Mouse (Mus musculus): Measurements from ENCODE around the gene Csnk1g1.

The Csnk1g1 gene

DNA sequence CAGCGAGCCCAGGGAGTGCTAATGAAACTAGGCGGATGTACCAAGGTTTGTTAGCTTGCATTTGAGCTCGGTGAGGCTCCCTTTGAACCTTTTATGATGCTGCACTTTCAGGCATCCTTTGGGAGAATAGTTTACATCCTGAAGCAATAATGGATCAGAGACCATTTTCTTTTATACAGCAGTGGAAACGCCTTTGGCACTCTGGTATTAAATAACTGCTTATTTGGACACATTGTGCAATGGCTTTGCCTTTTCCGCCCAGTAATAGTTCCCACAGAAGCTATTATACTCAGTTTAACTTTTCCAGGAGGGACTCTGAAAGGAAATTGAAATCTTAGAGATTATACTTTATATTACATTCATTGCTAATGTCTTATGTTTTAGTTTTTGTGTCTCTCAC is 90.2 kb downstream of the Csnk1g1 start:
- DNase-seq (ENCODE audit: low spot score) = no peak

DNA sequence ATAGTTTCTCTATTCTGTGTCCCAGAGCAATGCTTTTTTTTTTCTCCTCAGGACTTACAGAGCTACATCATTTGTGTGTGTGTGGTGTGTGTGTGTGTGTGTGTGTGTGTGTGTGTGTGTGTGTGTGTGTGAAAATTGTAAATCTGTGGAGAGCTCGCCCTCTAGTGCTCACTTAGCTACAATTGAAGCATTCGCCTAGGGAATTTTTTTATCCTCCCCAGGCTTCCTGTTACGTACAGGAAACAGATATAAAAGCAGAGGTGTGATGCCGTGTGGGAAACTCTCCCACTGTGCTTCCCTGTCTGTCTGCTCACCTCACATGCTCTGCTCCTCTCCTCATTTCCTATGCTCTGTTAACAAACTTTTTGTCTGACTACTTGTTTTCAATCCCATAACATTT is 95.7 kb downstream of the Csnk1g1 start:
- peak; percentile 57 for DNase-seq (ENCODE audit: low spot score)

DNA sequence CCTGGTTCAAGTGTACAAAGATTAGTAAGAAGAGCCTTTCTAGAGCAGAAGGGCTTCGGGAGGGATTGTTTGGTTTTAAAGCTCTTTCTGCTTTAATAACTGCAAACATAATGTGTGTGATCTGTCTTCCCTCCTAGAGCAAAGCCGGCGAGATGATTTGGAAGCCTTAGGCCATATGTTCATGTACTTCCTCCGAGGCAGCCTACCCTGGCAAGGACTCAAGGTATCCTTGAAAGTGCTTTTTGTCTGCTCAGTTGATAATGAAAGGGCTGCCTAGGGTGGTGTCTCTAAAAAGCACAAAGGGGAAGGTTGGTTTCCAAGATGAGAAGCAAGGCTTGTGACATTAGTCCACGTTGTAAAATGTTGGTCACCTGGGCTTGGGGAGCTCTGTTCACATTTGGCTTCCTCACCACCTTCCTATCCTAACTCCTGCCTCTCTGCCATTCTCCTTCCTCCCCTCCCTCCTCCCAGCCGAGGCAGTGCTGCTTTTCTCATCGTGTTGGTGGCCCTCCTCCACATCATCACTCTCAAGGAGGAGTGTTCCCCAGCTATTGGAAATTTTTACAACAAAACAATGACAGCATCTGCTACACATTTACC is 99.0 kb downstream of the Csnk1g1 start:
- DNase-seq (ENCODE audit: low spot score) = peak; percentile 41

DNA sequence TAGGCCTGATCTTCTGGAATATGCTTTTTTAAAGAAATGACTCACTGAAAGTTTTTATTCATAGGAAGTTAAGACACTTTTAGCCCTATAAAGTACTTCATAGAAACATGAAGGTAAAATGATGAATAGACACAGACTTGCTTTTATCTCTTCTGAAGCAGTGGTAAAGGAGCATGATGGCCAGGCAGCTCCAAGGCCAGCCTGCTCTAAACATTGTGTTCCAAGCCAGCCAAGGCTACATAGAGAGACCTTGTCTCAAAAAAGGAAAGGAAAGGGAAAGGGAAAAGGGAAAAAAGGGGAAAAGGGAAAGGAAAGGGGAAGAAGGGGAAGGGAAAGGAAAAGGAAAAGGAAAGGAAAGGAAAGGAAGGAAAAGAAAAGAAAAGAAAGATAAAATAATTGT is 111.9 kb downstream of the Csnk1g1 start:
- no peak for DNase-seq (ENCODE audit: low spot score)

DNA sequence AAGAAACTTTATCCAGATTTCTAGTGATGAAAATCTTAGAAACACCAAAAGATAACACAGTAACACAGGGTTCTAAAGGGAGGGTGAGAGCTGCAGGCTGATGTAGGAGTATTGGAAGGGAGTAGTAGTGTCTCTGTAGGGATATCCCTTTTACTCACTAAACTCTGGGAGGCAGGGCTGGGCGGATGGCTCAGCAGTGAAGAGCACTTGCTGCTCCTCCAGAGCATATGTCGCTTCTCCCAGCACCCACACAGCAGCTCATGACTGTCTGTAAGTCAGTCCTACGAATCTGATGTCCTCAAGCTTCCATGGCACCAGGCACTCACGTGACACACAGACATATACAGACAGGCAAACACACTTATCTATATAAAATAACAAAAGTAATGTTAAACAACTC is 129.4 kb downstream of the Csnk1g1 start:
- no peak for DNase-seq (ENCODE audit: low spot score)

DNA sequence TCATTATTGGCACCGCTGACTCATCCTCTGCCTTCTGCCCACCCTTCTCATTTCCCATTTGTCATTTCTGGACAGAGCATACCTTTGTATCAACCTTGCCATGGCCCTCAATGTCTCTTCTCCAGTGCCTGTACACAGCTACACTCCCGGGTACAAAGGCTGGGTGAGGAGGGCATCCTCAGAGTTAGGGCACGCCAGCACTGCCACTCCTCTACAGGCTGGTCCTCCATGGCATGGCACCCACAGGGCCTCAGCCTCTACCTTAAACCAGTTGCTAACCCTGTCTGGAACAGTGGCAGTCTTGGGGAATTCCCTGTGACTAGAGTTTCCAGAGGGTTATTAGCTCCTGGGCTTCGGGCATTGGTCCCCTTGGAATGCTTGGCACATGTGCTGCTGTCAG is 129.9 kb downstream of the Csnk1g1 start:
- no peak for DNase-seq (ENCODE audit: low spot score)

DNA sequence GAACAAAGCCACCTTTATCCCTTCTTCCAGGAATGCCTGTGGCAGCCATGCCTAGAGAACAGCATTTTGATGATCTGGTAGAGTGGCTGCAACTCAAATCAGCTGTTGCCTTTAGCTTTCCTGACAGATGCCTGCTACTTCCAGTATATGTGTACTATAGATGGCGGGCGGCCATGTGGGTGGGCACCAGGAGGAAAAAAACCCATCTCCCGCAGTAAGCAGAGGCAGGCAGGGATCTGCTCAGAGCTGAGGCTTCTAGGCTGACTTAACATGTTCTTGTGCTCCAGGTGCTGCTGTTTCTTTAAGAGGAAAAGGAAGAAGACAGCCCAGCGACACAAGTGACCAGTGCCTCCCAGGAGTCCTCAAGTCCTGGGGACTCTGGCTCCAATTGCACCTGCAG is 130.6 kb downstream of the Csnk1g1 start:
- no peak for DNase-seq (ENCODE audit: low spot score)

DNA sequence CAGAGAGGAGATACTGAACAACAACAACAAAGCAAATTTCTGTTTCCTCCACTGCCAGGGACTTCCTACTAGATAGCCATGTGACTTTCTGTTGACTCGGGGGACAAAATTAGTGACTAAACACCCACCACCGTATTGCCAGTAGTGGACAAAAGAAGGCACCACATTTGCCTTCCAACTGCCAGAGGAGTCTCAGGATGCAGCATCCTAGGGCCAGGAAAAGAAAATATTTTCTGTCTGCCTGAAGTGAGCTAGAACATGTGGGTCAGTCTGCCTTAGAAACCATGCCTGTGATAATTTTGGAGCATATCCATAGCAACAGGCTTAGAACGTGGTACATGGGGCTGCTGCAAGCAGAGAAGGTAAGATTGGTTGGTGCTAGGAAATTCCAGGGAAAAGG is 132.1 kb downstream of the Csnk1g1 start:
- DNase-seq (ENCODE audit: low spot score) = peak; percentile 30

DNA sequence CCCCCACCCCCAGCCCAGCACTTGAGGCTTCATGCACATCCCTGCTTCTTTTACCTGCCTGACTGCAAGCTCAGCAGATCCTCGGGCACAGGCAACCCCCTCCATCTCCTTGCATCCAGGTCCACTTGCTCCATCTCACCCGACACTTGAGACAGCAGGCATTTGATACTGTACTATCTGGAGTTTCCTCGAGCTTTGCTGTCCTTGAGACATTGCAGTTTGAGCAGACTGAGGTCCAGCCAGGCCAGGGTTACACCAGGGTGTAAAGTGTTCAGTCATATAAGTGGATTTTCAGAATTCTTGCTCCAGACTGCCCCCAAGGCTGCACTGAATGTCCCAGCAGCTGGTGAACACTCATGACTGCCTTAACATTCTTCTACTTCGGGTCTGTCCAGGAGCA is 133.6 kb downstream of the Csnk1g1 start:
- no peak for DNase-seq (ENCODE audit: low spot score)

DNA sequence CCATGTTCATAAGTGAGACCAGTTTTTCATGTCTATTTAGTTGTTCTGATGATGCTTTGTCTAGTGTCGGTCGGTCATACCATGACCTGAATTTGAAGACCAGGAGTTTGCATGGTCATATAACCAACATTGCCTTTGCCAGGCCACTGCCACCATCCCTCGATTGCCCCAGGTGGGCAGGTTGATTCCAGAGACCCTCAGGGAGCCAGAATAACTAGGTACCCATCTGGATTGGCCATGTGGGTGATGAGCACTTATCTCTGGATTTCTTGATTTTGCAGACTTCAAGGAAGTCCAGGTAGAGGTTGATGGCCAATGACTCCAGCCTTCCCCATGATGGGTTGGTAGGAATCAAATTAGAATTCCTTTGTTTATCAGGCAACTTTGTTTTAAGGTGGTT is 134.5 kb downstream of the Csnk1g1 start:
- no peak for DNase-seq (ENCODE audit: low spot score)

DNA sequence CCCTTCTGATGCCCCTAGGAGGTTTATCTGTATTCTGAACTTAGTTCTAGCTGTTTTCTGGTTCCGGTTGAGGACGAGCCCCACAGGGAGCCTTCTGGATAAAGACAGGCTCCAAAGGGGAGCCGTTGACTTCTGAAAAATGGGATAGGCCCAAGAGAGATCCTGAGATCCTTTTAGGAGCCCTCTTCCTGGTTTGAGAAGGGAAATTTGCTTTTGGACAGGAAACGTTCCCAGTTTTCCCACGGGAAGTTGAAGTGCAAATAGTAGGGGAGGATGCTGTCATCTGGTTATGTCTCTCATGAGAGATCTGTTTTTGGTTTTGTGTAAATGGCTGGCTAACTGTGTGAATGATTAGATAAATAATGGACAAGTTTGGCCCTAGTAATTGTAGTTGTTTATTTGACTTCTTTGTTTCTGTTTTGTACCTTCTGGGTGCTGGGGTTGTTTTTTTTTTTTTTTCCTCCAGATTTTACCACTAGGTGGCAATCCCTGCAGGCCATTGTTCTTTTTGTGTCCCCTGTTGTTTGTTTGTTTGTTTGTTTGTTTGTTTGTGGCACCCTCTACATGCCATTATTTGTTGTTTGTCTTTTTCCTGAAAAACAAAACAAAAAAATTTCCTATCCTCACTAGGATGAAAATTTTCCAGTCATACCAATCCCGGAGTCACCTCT is 141.3 kb downstream of the Csnk1g1 start:
- no peak for DNase-seq (ENCODE audit: low spot score)

DNA sequence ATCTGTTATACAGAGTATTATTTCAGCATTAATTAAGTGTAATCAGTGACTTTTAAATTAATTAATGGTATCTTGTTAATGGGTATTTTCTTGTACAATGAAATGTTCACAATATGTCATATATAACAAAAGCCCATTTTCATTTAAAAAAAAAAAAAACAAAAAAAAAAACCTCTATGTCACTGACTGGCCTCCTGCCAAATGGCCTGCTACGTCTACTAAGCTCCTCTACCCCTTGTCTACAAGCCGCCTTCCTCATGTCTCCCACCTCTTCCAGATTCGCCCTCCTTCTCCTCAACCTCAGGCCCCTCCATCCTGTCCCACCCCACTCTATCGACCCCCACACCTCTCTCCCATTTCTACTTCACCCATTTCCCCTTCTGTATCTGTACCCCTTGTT is 142.8 kb downstream of the Csnk1g1 start:
- DNase-seq (ENCODE audit: low spot score) = no peak

DNA sequence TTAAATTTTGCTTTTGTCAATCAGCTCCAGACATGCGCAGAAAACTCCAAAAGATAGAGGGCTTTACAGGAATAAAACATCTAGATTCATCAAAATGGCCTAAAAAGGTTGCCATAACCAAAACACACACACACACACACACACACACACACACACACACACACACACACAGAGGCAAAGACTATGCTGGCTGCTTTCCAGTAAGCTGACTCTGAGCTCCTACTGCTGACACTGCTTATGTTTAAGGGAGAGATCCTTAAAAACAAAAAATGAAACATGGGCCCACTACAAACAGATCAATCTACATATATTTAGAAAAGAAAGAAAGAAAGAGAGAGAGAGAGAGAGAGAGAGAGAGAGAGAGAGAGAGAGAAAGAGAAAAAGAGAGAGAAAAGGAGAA is 144.0 kb downstream of the Csnk1g1 start:
- no peak for DNase-seq (ENCODE audit: low spot score)

DNA sequence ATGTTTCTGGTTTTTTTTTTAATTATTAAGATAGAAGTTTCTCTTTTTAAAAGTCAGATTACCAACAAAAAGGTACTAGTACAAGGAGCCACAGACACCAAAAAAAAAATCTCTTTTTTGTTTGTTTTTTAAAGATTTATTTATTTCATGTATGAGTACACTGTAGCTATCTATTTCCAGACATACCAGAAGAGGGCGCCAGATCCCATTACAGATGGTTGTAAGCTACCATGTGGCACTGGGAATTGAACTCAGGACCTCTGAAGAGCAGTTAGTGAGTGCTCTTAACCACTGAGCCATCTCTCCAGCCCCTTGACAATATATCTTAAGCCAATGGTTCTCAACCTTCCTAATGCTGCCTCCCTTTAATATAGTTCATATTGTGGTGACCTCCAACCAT is 144.9 kb downstream of the Csnk1g1 start:
- DNase-seq (ENCODE audit: low spot score) = no peak

DNA sequence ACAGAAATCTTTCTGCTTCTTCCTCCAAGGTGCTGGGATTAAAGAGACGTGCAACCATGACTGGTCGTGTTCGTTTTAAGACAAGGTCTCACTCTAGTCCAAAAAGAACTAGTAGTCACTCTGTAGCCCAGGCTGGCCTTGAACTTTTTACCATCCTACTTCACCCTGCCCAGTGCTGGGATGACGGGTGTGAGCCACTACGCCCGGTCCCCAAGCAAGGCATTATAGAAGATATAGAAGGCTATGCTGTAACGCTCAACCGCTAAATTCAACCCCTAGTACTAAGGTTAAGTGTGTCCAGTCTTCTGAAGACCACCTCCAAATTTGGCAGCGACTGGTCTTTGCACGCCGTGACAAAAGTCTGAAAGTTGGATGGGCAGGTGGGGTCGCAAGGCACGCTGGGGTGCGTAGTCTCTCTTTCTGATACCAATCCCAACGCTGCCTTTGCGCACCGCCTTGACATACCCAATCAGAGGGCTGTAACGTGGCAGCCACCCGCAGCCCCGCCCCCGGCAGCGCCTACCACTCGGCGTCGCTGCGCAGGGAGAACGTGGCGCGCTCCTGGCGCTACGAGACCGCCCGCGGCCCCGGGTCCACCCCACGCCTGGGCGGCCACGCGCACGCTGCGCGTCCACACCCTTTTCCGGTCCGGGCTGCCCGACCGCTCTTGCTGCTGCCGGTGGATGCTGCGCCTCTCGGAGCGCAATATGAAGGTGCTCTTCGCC is 151.0 kb downstream of the Csnk1g1 start, which contains the start of gene Ppib:
Ppib (plus strand) TSS at position 640 of the 725 bp plus-strand sequence.
- peak; percentile 97 for DNase-seq (ENCODE audit: low spot score)

DNA sequence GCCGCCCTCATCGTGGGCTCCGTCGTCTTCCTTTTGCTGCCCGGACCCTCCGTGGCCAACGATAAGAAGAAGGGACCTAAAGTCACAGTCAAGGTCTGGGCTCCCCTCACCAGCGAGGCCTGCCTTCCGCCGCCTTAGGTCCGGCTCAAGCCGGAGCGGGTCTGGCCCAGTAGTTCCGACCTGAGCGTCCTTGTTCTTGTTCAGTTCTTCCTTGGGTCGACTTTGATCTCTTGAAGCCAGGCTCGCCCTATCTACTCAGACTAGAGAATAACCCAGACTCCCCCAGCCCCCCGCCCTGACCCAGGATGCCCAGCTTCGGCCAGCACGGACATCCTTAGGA is 151.6 kb downstream of the Csnk1g1 start:
- no peak for DNase-seq (ENCODE audit: low spot score)

DNA sequence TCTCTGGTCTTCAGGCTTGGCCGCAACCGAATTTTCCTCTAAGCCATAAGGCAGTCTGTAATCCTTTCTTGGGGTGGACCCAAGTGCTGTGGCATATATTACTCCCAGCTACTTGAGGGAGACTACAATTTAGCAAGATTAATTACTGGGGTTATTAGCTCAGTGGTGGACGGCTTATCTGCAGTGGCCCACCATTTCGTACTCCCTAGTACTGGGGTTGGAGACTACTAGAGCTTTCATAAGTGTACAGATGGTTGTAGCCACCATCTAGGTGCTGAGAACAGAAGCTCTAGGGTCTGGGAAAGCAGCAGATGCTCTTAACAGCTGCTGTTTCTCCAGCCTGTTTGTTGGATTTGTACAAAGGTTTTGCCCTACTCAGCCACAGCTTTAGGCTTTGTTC is 152.3 kb downstream of the Csnk1g1 start:
- DNase-seq (ENCODE audit: low spot score) = no peak

DNA sequence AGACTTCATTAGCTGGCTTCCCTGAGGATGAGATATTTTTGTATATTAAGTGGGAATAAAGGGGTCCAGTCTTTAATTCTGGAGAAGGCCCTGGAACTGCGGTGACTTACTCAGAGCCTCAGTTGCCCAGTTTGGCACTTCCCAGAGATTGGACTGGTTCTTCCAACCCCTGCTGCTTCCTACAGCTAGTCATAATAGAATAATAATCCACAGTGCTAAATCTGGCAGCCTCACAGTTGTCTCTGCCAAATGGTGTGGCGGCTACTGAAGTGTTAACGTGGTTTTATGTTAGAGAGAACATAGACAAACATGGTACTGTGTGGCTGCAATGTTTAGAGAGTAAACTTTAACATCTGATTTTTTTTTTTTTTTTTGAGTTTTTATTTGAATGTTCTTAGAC is 152.9 kb downstream of the Csnk1g1 start:
- DNase-seq (ENCODE audit: low spot score) = no peak

DNA sequence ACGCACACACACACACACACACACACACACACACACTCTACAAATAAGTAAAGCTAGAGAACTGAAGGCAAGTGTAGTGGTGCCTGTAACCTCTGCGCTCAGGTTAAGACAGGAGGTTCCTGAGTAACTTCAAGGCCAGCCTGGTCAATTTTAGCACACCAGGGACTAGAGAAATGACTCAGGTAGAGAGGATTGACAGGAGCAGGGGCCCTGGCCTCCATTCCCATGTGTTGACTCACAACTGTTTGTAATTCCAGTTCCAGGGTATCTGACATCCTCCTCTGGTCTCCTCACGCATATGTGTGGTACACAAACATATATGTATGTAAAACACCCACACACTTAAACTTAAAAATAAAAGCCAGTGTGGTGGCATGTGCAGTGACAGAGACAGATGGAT is 154.7 kb downstream of the Csnk1g1 start:
- DNase-seq (ENCODE audit: low spot score) = no peak

DNA sequence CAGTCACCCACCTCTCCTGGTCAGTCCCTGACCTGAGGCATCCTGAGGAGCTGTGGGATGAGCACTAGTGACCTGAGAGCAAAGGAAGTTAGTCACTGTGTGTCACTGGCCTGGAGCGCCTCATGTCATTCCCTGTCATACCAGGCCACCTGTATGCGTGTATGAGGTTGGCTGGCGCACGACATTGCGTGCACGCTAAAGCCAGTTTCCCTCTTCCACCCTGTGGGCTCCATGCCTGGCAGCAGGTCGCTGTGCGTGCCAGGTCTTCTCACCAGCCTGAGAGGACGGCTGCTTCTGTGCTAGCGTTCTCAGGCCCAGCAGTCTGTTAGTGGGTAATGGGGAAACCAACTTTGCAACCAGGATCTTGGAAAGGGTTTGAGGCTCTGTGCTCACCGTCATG is 155.6 kb downstream of the Csnk1g1 start:
- DNase-seq (ENCODE audit: low spot score) = no peak

DNA sequence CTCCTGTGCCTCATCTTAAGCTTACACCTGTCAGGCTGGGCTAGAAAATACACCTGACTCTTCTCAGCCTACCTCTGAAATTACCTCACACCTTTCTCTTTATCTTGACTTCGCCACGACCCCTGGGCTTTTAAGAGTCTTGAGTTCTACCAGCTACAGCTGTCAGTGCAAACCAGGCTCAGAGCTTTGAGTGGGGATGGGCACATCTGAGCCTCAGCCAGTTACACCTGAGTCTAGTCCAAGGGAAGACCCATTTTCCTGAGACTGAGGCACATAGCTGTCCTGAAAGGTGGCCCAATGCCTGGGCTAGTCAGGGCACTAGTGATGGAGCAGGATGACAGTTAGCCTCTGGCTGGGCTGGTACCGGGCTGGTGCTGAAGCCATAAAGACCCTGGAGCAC is 158.1 kb downstream of the Csnk1g1 start:
- DNase-seq (ENCODE audit: low spot score) = no peak

DNA sequence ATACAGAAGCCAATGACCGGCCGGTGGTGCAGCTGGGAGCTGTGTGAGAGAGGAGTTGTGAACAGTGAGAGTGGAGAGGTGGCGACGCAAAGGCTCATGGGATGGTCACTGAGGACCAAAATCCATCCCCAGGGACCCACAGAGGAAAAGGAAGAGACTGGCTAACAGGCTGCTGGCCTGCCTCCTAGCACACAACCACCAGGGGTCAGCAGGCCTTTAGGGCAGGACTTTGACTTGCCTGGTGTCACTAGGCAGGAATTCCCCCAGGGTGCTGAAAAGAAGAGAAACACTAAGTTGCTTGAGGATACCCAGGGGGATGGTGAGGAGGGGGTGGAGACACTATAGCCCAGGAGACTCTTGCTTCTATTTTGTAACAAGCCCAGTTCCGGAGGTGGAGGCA is 158.8 kb downstream of the Csnk1g1 start:
- DNase-seq (ENCODE audit: low spot score) = no peak

DNA sequence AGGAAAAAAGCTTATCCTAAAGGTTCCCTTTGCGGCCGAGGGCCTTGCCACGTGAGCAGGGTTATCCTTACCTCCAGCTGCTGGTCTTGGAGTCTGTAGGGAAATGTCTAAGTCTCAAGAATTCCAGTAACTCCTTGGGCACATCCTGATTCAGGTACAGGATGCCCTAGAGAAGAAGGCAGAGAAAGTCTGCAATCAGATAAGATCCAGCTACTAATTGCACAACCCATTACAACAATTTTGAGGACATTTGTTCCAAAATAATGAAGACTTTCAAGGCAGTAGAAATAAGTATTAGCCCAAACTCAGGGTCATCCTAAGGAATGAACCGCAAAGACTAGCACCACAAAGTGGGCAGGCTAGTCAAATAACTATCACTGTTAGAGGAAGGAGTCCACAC is 159.3 kb downstream of the Csnk1g1 start:
- DNase-seq (ENCODE audit: low spot score) = no peak

DNA sequence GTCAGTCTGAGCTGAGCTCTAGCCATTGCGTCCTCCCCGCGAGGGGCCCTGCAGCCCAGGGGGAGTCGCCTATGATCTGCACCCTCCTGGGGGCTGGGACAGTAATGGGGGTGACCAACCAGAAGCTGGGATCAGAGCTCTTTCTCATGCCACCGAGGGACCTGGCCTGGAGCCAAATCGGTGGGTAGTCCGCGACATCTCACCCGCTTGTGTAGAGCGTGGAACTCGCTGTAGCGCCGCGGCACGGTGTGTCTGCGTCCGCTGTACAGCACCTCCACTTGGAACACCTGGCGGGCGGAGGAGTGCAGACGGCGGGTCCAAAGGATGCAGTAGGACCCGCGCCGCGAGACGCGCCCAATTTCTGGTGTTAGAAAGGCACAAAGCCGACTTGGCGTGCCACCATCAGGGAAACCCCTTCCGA is 160.3 kb downstream of the Csnk1g1 start:
- DNase-seq (ENCODE audit: low spot score) = no peak

Data from left cerebral cortex, adult 11 months (tissue).